Mouse (Mus musculus) liver, embryonic 11.5 days (tissue): ENCODE results near the gene Sez6. TPM values are rescaled to one million over a fixed set of nuclear protein-coding genes. Genes with fewer than 3 reads are reported as not detected.

Experiments
- ATAC-seq: fragments of 200-750 bp; cut with Nextera tagmentation; replicated peaks from 2 replicates; pipeline ENCODE4 v1.8.0; 2017; ENCODE audit warnings: moderate number of reproducible peaks, mild to moderate bottlenecking, moderate TSS enrichment, moderate library complexity; ENCODE audit not compliant: low FRiP score
- DNase-seq: peaks from one replicate; pipeline ENCODE4 v3.0.0-alpha.2; 2017; ENCODE audit warnings: low spot score
- H3K27ac ChIP-seq: fragments of 300-500 bp; sonication (generic); 2 replicates; pipeline ENCODE4 v1.5.1; 2014; ENCODE audit warnings: mild to moderate bottlenecking, low read depth, low read length, control low read depth
- H3K27me3 ChIP-seq: fragments of 300-500 bp; sonication (generic); replicated peaks from 2 replicates; pipeline ENCODE4 v1.6.1; 2014; ENCODE audit warnings: low read length, mixed read lengths; ENCODE audit not compliant: control insufficient read depth, insufficient read depth
- H3K36me3 ChIP-seq: fragments of 300-500 bp; sonication (generic); 2 replicates; pipeline ENCODE4 v1.6.1; 2014; ENCODE audit warnings: mild to moderate bottlenecking, low read length, moderate library complexity, mixed read lengths; ENCODE audit not compliant: control insufficient read depth, insufficient read depth
- H3K4me1 ChIP-seq: fragments of 300-500 bp; sonication (generic); replicated peaks from 2 replicates; pipeline ENCODE4 v1.6.1; 2014; ENCODE audit warnings: low read length, mixed read lengths; ENCODE audit not compliant: control insufficient read depth, insufficient read depth
- H3K4me2 ChIP-seq: fragments of 300-500 bp; sonication (generic); 2 replicates; pipeline ENCODE4 v1.6.1; 2014; ENCODE audit warnings: mild to moderate bottlenecking, control low read depth, moderate library complexity
- H3K4me3 ChIP-seq: fragments of 300-500 bp; sonication (generic); 2 replicates; pipeline ENCODE4 v1.5.1; 2014; ENCODE audit warnings: low read depth, low read length, control low read depth
- H3K9ac ChIP-seq: fragments of 300-500 bp; sonication (generic); 2 replicates; pipeline ENCODE4 v1.6.1; 2014; ENCODE audit warnings: low read depth, low read length, control low read depth
- H3K9me3 ChIP-seq: fragments of 300-500 bp; sonication (generic); 2 replicates; pipeline ENCODE4 v1.6.1; 2016; ENCODE audit warnings: low read length, inconsistent platforms, mixed read lengths; ENCODE audit not compliant: control insufficient read depth
- WGBS: fragments of 180-500 bp; shearing (Covaris S2); extraction: QIAGEN DNeasy Blood & Tissue Kit; methylation state at CpG from one replicate; pipeline ENCODE4 v1.1.7; 2014; 5-methylcytosine and 5-hydroxymethylcytosine counted together
- polyA plus RNA-seq: library from polyadenylated mRNA; unstranded; fragments of >200 nt; fragmentation: Nextera tagmentation; extraction: Ambion mirVana; gene quantifications from 2 replicates; pipeline ENCODE4 v1.2.1, GENCODE M21; 2014

Sez6 gene
- polyA plus RNA-seq, 1 experiment from 2014 or later, result 0.36 TPM

- no peaks in the 10 kb centered on the region for H3K9me3 ChIP-seq
- peaks cover 16% of the 10 kb centered on the region for H3K36me3 ChIP-seq
- DNase-seq, result peak; percentile 83
- H3K9ac ChIP-seq, result peak overlapping the region; percentile 90
- no peak; the same call in 1 of the 2 replicates for ATAC-seq
- WGBS, result under 1% methylated on average over 43 of the region's 63 CpGs
- H3K27ac ChIP-seq, result peak overlapping the region; percentile 90
- peaks cover 14% of the 10 kb centered on the region for H3K4me1 ChIP-seq
- peak overlapping the region; percentile 81 for H3K4me2 ChIP-seq
- H3K4me3 ChIP-seq, result peak overlapping the region; percentile 97
- H3K27me3 ChIP-seq, result no peaks in the 10 kb centered on the region
Observed at GRCm38 (mm10) chr11:77983937-77984835, 53.6 kb downstream of the Sez6 start.

GRCm38 (mm10) chr11:77984836-77985231, 54.2 kb downstream of the Sez6 start:
- H3K4me1 ChIP-seq, result peaks cover 14% of the 10 kb centered on the region
- DNase-seq, result no peak
- 4% methylated on average over 13 of the region's 13 CpGs for WGBS

GRCm38 (mm10) chr11:77985541-77986065, 55.0 kb downstream of the Sez6 start:
- no peak overlapping the region for H3K27ac ChIP-seq
- DNase-seq (no peak), ATAC-seq (no peak)
- 0 out of 2 replicates have a peak overlapping the region, but pooled peaks have one; percentile 5 for H3K9ac ChIP-seq
- peak overlapping the region; percentile 81 for H3K4me2 ChIP-seq
- no peaks in the 10 kb centered on the region for H3K27me3 ChIP-seq
- H3K4me1 ChIP-seq, result peaks cover 14% of the 10 kb centered on the region
- H3K36me3 ChIP-seq, result peaks cover 19% of the 10 kb centered on the region
- H3K4me3 ChIP-seq, result peak overlapping the region; percentile 97
- H3K9me3 ChIP-seq, result no peaks in the 10 kb centered on the region
- 76% methylated on average over 3 of the region's 3 CpGs for WGBS

More at GRCm38 (mm10) chr11:77984836-77985231, 54.2 kb downstream of the Sez6 start:
- Histone ChIP-seq H3K4me3 (peak overlapping the region; percentile 97), H3K4me2 (peak overlapping the region; percentile 81), H3K9ac (peak overlapping the region; percentile 90), H3K9me3 (no peaks in the 10 kb centered on the region), H3K27me3 (no peaks in the 10 kb centered on the region), H3K27ac (peak overlapping the region; percentile 90), H3K36me3 (peaks cover 17% of the 10 kb centered on the region)
- no peak for ATAC-seq

- no peak overlapping the region for H3K9ac ChIP-seq
- no peak for DNase-seq
- peaks cover 9% of the 10 kb centered on the region for H3K4me1 ChIP-seq
- no peaks in the 10 kb centered on the region for H3K9me3 ChIP-seq
- peaks cover 29% of the 10 kb centered on the region for H3K36me3 ChIP-seq
- no peaks in the 10 kb centered on the region for H3K27me3 ChIP-seq
- no peak overlapping the region for H3K27ac ChIP-seq
- ATAC-seq, result no peak
- 92% methylated on average over 13 of the region's 13 CpGs for WGBS
- no peak overlapping the region for H3K4me2 ChIP-seq
- H3K4me3 ChIP-seq, result no peak overlapping the region
Observed at GRCm38 (mm10) chr11:77989071-77989690, 58.6 kb downstream of the Sez6 start.

GRCm38 (mm10) chr11:77995556-77995955, 65.0 kb downstream of the Sez6 start:
- no peaks in the 10 kb centered on the region for H3K4me1 ChIP-seq
- no peaks in the 10 kb centered on the region for H3K9me3 ChIP-seq
- no peak for DNase-seq
- H3K27me3 ChIP-seq, result no peaks in the 10 kb centered on the region
- no peak overlapping the region for H3K27ac ChIP-seq
- peaks cover 14% of the 10 kb centered on the region for H3K36me3 ChIP-seq
- ATAC-seq, result no peak
- no peak overlapping the region for H3K4me3 ChIP-seq
- WGBS, result 79% methylated on average over 1 of the region's 1 CpGs
- no peak overlapping the region for H3K4me2 ChIP-seq
- no peak overlapping the region for H3K9ac ChIP-seq

GRCm38 (mm10) chr11:78006446-78006845, 75.8 kb downstream of the Sez6 start:
- 92% methylated on average over 5 of the region's 5 CpGs for WGBS
- no peak overlapping the region for H3K27ac ChIP-seq
- no peak overlapping the region for H3K4me3 ChIP-seq
- ATAC-seq (no peak), DNase-seq (no peak)
- peaks cover 40% of the 10 kb centered on the region for H3K36me3 ChIP-seq
- H3K9ac ChIP-seq, result no peak overlapping the region
- H3K4me2 ChIP-seq, result no peak overlapping the region
- no peaks in the 10 kb centered on the region for H3K27me3 ChIP-seq
- H3K4me1 ChIP-seq, result peaks cover 3% of the 10 kb centered on the region; the same call in 1 of the 2 replicates
- H3K9me3 ChIP-seq, result no peaks in the 10 kb centered on the region

- 14% methylated on average over 4 of the region's 4 CpGs for WGBS
- H3K36me3 ChIP-seq, result peaks cover 72% of the 10 kb centered on the region
- no peaks in the 10 kb centered on the region; the same call in 1 of the 2 replicates for H3K4me1 ChIP-seq
- ATAC-seq, result peak; percentile 61; the same call in 1 of the 2 replicates
- no peak overlapping the region for H3K9ac ChIP-seq
- no peak overlapping the region for H3K4me3 ChIP-seq
- H3K9me3 ChIP-seq, result no peaks in the 10 kb centered on the region
- no peaks in the 10 kb centered on the region for H3K27me3 ChIP-seq
- no peak overlapping the region for H3K4me2 ChIP-seq
- peak; percentile 55 for DNase-seq
- H3K27ac ChIP-seq, result no peak overlapping the region
Observed at GRCm38 (mm10) chr11:78019676-78020075, 89.1 kb downstream of the Sez6 start.

GRCm38 (mm10) chr11:78023607-78024006, 93.0 kb downstream of the Sez6 start:
- H3K4me3 ChIP-seq, result no peak overlapping the region
- no peaks in the 10 kb centered on the region for H3K27me3 ChIP-seq
- peaks cover 65% of the 10 kb centered on the region for H3K36me3 ChIP-seq
- DNase-seq, result no peak
- H3K4me1 ChIP-seq, result no peaks in the 10 kb centered on the region; the same call in 1 of the 2 replicates
- WGBS, result 79% methylated on average over 8 of the region's 8 CpGs
- H3K4me2 ChIP-seq, result no peak overlapping the region
- H3K9ac ChIP-seq, result no peak overlapping the region
- H3K9me3 ChIP-seq, result no peaks in the 10 kb centered on the region
- ATAC-seq, result no peak
- no peak overlapping the region for H3K27ac ChIP-seq
